Mouse (Mus musculus) regulatory T cell (primary cell): ENCODE measurements around the gene Slfn14.
"Not testable (repeated sequence)": the region's sequence is repeated elsewhere in the genome, so short reads cannot be mapped to it uniquely, and the experiment has no call there.

Source experiments
- in situ Hi-C: fragments of 300-600 bp; cut with MboI, MseI; formaldehyde crosslinking; loops from one replicate; pipeline ENCODE4 v1.15.1; 2025; ENCODE audit warnings: high pct_unique_total_duplicates

Gene Slfn14

DNA sequence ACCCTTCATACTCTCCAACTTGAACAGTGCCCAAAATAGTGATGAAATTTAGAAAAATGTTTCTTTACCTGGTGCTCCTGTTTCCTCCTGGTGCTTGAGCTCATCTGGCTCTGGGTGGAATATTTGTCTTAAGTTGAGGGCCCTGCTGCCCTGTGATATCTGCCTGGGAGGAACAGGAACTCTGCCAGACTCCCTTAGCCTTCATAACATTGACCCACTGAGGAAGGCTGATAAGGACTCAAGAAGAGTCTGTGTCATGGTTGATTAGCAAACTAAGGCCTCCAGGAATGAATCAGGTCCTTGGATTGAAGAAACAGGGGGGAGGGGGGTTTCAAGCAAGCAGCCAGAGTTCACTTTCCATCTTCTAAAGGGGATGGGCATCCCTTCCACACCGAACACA is at the start of gene Slfn14:
Slfn14 (minus strand) TSS at position 161 of the 400 bp plus-strand sequence.
- in situ Hi-C loops = no loop called here

DNA sequence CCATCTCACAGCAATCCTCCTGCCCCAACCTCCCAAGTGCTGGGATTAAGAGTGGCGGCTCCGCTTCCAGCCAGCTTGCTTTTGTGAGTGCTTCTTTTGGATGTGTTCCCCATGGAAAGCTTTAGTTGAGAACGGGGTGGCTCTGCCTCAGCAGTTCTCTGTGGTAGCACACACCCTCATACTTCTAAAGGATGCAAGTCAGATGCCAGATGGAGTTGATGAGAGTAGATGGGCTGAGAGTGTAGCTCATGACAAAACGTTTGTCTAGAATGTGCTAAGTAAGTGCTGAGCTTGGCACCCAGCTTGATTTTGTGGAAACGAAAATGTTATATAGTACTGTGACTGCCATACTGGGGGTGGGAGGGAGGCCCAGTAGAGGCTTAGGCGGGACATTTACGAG is 49.3 kb upstream of the Slfn14 start:
- in situ Hi-C loops = no loop called here

DNA sequence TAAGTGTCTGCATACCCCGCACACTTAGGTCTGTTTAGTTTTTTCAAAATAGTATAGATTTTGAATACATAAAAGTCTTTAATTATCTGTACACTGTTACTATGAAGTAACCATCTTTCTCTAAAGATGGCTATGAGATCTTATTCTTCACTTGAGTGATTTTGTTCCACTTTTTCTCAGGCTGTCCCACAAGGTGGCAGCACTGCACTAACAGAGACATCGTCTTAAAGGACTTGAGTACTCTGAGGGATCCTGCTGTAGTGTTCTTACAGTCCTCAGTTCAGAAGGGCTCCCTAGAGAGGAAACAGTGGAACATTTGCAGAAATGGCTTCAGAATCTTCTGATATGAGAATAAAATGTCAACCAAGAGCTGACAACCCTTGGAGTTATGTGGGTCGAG is 40.9 kb upstream of the Slfn14 start:
- in situ Hi-C loops = no loop called here

DNA sequence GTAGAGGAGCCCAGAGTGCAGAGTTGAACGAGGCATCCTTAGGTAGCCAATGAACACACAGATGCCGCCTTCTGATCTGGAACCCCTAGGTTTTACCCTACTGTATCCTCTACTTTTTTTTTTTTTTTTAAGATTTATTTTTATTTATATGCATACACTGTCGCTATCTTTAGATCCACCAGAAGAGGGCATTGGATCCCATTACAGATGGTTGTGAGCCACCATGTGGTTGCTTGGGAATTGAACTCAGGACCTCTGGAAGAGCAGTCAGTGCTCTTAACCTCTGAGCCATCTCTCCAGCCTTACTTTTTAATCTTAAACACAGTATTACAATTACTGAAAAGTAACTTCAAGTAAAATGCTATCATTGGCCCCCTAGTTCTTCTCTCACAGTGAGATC is 40.2 kb upstream of the Slfn14 start:
- in situ Hi-C loops = not testable (repeated sequence)

DNA sequence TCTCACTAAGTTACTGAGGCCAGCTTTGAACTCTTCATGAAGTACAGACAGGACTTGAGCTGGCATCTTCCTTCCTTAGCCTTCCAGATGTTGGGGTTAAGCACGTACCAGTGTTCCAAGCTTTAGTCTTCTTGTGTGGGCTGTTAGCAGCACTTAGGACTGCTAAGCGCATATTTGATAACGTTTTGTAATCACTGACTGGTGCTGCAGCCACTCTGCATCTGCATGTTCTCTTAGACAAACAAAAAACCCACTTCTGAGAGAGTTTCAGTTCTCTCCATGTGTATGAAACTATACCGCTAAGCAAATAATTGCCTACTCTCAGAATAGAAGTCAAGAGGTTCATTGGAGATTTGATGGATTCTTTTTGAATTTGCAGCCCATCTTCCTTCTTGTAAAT is 32.5 kb upstream of the Slfn14 start:
- in situ Hi-C loops = no loop called here

DNA sequence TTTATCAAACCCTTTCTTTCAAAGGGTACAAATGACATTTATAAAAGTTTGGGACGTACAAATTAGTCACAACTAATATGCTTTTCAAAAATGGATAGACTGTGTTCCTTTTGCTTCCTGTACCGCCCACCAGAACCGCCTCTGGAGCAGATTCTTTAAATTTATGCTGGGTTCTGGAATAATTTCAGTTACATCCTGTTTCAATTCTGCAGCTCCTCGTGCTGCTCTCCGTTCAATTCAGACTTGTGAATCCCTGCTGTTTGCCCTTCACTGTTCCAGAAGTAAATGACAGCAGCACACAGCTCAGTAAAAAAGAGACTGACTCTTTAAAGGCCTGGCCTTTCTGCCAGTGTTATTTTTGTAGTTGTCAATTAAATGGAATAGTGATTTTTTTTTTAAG is 25.9 kb upstream of the Slfn14 start:
- in situ Hi-C loops = no loop called here

DNA sequence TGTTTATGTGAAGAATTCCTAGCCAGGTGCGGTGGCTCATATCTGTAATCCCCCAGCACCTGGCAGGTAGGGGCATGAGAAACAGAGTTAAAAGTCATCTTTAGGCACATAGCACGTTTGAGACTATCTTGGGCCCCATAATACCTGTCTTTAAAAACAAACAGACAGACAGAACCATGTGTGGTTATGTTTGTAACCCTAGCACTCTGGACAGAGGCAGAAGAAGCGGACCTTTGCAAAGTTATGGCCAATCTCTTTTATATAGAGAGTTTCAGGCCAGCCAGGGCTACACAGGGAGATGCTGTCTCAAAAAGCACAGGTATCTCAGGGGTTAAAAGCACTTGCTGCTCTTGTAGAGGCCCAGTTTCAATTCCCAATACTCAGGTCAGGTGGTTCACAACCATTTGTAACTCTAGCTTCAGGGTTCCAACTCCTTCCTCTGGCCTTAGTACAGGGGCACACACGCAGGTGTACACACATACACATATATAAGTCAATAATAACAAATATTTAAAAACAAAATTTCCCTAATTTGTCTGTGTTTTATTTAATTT is 20.3 kb upstream of the Slfn14 start:
- in situ Hi-C loops = no loop called here

DNA sequence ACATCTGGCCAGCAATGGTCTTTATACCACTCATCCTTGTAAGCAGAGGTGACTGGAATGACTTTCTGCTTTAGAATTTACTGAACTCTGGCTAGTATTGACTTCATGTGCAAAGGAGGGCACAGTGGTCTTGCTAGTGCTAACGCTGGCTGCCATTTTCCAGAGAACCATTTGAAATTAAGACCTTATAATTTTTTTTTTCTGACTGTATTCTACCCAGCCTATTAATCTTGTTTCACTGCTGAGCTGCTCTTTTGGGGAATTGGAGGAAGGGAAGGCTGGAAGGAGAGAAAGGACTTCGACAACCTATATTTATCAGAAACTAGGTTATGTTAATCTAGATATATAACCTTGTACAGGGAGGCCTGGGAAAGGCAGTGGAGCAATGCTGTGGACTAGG is 18.0 kb upstream of the Slfn14 start:
- in situ Hi-C loops = no loop called here

DNA sequence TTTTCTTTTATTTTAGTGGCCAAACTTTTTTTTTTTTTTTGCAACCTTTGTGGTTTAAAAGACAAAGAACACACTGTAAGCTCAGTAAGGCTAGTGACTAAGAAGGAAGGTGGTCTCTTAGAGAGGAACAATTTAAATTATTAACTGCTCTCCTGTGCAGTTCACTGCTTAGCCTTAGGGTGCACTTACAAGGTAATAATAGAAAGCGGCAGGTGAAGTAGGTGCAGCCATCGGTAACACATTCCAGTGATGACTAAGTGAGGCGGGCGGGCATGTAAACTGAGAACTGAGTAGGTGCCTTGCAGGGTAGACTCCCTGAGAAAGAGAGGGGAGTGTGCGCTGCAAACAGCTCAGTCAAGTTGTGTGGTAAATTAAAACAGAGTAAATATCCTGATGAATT is 17.2 kb upstream of the Slfn14 start:
- in situ Hi-C loops = no loop called here

DNA sequence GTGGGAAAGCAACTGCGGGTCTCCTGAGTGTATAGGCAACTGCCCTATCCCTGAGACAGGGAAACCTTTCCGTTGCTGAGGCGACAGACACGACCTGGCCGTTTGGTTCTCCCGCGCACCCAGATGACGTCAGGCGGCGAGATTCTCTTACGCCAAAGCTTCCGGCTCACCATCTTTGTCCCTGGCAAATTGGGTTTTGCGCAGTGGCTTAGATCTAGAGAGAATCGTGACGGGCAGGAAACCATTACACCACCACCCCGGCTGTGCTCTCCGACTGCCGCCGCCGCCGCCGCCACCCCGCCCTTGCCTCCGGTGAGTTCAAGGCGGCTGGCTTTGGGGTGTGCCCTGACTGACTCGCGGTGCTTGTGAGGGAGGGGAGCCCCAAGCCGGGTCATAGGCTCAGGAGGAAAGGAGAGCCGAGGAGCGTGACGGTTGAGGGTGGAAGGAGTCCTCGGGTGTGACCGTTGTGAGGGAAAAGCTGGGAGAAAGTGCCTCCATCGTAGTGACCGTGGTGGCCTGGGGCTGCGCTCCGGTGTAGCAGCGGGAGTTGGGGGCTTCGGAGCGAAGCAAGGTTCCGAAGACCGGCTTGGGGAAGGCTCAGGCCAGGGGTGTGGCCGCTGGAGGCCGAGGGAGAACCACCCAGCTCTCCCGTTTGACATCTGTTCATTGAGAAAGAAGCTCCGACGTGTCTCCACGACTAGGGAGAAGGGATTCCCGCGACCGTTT is 16.2 kb upstream of the Slfn14 start, which contains the start of gene Pex12:
Pex12 (minus strand) TSS at position 61 of the 726 bp plus-strand sequence.
- in situ Hi-C loops = no loop called here

DNA sequence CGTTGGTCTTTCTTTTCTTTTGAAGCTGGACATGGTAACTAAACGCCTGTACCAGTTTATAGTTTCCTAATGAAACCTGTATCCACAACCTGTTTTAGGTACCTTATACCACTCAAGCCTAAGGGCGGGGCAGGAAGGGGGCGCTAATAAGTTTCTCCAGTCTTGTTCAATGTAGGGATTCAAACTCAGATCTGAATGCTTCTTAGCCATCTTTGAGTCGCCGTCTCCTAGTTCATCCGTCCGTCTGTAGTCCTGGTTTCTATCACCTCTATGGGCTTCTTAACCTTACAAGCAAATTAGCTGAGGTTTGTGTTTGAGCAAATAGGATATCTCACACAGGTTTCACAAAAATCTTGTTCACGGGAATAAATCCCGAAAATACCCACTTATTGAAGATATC is 15.6 kb upstream of the Slfn14 start:
- in situ Hi-C loops = no loop called here

DNA sequence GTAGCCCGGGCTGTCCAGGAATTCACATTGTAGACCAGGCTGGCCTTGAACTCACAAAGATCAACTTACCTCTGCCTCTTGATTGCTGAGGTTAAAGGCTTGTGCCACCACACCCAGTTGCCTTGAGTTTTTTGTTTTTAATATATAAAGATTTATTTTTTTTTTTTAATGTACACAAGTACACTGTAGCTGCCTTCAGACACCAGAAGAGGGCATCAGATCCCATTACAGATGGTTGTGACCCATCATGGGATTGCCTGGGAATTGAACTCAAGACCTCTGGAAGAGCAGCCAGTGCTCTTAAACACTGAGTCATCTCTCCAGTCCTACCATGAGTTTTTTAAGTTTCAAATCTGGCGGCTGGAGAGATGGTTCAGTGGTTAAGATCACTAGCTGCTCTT is 14.9 kb upstream of the Slfn14 start:
- in situ Hi-C loops = no loop called here

DNA sequence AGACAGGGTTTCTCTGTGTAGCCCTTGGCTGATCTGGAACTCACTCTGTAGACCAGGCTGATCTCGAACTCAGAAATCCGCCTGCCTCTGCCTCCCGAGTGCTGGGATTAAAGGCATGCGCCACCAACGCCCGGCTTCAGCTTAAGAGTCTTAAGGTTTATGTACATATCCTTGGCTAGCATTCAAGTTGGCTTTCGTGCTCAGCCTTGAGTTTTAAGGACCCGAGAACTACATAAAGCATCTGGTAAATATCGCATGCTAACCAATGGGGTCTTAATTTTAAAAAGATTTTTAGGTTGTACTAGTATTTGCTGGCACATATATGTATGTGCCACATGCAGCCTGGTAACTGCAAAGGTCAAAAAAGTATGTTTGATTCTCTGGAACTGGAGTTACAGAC is 13.2 kb upstream of the Slfn14 start:
- in situ Hi-C loops = no loop called here

DNA sequence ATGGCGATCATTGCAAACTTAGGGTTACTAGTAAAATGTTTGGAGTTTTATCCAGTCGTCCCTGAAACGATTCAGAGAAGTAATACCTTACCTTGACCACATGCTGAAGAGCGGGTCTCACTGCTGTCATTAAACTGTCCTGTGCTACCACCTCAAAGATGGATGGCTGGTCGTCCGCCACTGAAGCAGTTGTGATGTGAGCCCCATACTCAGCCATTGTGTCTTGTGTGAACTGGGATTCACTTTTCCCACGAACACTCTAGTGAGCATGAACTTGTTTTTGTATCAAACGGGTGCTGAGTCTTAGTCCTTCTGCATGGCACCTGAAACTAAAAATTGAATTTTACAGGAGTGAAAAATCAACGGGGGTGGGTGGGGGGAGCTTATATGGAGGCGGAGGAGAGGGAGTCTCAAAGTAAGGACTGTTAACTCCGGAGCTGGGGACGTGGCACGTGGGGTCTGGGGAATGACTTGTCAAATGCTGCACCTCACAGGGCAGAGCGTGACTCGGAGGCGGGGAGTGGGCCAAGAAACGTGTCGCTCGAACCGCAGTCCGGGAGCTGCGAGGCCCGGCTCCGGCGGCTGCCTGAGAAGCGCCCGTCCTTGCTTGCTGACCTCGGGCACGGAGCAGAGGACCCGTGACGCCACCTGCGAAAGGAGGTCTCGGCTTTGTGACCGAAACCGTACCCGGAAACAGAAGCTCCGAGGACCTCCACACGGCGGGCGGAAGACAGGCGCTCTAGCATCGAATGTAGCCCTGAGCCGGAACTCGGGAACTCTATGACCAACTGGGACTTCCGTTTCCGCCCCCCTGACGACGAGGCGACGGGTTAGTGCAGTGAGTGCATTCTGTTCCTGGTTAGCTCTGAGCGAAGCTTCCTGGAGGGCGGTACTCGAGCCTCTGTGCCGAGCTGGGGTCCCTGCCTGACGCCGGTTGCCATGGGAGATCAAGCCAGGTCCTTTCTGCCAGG is 12.0 kb upstream of the Slfn14 start, which contains the start of gene Ap2b1:
Ap2b1 (plus strand) TSS at position 800 of the 971 bp plus-strand sequence.
- in situ Hi-C loops = no loop called here

DNA sequence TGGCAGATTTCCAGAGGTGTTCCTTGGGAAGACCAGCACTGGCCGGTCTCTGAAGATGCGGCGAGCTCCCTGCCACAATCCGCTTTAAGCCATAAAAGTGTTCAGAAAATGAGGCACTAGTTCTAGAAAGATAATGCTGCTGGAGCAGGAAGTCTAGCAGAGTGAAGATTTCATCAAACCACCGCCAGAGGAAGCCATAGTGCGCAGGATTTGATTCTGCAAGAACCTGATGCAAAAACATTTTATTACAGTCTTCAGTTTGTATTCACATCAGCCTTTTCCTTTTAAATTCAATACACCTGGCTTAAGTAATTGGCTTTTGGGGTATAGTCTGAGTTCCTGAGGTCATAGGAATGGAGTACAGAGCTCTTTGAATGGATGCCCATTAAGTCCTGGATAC is 11.3 kb upstream of the Slfn14 start:
- in situ Hi-C loops = no loop called here

DNA sequence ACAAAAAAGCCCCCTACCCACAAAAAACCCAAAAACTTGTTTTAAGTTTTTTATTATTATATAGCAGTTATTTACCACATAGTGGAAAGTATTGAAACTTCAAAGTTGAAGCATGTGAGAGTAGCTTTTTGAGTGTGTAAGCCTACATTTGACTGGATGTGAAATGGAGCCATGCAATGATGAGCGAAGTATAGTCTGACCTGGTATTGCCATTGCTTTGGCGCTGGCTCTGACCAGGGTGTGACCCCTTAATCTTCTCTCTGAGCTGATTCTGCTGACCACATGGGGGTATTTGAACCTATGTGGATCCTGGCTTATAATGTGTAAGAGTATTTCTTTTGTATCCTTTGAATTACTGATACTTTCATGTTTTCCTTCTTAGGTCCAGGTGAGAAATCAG is 7.6 kb upstream of the Slfn14 start:
- in situ Hi-C loops = no loop called here

DNA sequence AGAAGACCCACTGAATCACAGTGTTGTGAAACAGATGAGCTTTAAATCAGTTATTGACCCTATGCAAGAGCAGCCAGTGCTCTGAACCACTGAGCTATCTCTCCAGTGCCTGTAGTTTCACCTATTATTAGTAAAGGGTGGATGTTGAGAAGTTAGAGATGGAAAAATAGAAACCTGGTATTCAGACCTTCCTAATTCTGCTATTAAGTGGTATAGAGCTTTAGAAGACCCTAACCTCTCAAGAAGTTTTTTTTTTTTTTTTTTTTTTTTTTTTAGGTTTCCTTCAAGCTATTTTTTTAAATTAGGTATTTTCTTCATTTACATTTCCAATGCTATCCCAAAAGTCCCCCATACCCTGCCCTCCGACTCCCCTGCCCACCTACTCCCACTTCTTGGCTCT is 6.7 kb upstream of the Slfn14 start:
- in situ Hi-C loops = no loop called here

DNA sequence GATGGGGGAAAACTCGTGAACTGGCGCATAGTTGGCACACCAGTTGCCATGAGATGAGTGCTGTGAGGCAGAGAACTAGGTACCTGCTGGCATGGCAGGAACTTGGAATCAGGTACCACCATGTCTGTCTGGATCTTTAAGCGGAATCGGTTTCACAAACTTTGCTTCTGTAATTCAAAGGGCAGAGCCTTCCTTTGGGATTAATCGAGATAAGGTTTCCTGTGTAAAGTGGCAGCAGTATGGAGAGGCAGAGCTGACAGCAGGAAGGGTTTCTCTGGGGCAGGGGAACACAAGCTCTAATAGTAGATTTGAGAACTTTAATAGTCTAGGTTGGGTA is 5.7 kb upstream of the Slfn14 start:
- in situ Hi-C loops = no loop called here

DNA sequence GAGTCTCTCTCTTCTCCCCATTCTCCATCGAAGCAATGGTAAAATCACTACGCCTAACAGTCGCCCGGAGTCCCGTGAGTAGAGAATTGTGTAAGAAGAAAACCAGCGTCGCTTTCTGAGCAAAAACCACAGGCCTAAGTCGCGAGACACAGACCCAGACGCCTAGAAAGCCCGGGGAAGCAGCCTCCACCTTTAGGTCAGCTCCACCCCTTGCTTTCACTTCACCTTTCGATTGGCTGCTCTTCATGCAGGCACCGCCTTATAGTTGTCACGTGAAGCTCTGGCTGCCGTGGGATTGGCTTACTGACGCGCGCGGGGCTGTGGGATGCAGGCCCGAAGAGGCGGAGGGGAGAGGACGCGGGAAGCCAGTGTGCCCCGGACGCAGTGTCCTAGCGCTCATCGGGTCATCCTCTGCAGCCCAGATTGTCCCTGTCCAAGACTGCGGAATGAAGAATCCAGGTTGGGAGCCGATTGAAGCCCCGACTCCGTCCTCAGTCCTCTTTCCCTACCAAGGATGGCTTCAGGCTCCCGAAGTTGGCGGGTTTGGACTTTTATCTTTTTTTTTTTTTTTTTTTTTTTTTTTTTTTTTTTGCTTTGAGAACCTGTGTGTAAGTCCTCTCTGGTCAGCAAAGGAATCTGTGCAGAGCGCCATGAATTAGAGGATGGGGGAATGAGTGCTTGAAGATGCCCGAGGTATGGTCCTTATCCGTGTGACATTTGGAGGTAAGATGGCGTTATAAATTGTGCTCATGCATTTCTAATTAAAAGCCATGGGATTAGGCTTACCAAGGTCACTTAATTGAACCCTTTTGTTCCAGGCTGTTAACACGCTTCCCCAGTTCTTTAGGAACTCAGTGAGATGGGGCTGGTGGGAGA is 5.1 kb upstream of the Slfn14 start:
- in situ Hi-C loops = no loop called here

DNA sequence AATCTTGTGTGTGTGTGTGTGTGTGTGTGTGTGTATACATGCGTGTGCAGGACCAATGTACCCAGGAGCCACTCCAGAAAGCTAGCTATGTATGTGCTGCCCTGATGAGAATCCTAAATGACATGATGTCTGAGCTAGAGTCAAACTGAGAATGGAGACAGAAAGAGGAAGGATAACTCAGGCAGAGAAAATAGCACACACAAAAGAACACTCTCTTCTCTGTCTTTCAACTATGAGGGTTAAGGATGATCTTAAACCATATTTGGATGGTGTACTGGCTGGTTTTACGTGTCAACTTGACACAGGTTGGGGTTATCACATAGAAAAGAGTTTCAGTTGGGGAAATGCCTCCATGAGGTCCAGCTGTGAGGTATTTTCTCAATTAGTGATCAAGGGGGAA is 3.1 kb upstream of the Slfn14 start:
- in situ Hi-C loops = no loop called here

DNA sequence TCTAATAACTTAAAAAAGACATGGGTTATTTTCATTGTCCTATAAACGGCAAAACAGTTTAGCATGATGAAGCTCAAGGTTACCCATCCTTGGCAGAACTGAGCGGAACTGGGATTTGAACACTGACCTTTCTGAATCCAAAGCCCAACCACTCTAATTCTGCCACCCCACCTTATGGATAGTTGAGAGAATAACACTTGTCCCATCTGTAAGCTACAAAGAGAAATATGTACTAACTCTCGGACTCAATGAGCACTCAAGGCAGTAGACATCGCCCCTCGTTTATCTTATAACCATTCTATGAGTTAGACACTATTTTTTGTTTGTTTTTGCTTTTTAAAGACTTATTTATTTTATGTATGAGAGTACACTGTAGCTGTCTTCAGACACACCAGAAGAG is 2.5 kb upstream of the Slfn14 start:
- in situ Hi-C loops = no loop called here

DNA sequence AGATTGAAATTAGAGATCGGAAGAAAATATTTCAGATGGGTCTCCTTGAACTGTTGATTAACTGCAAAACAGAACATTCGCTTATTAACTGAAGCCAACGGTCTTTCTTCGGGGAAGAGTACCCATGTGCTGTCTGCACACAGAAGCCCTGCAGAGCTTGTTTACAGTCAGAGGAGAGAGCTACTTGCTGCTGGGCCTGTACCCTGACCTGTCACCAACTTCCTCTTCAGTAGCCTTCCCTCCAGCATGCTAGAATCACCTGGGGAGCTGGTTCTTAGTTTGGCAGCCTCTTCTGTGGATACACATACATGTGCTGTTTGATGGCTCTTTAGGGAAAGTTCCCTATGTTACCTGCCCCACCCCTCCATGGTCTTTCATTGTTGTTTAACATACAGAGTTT is 899 bp downstream of the Slfn14 start:
- in situ Hi-C loops = no loop called here
